Mouse (Mus musculus): ENCODE data around the gene Col6a4. TPM values are rescaled to one million over a fixed set of nuclear protein-coding genes. Genes with fewer than 3 reads are reported as not detected.

The Col6a4 gene
- polyA plus RNA-seq, 1 experiment from 2014 or later, result 0.03 TPM

DNA sequence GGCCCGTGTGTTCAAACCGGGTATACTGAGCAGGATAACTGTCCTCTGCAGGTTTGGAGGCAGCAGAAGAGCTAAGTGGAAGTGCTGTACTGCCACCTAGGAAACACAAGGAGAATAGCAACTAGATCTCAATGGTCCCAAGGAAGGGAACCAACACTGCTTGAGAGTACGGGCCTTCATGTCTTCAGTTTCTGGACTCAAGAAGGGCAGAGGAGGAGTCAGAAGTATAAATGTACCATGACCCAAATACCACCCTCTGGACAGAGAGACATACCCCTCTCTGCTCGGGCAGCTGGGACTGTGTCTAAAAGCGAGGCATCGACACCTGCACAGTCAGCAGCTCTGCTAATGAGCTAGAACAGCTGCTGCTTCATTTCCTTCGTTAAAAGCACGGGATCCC, 108.5 kb downstream of the Col6a4 start:
- H3K9ac ChIP-seq, result no peak overlapping the region
- no peak for ATAC-seq (ENCODE audit: extremely low read depth, insufficient number of reproducible peaks, low FRiP score, low TSS enrichment)
- no peak overlapping the region for H3K4me2 ChIP-seq
- H3K4me1 ChIP-seq, result no peaks in the 10 kb centered on the region
- no peaks in the 10 kb centered on the region for H3K9me3 ChIP-seq
- H3K27me3 ChIP-seq (replicated peaks), result peaks cover 14% of the 10 kb centered on the region
- H3K27ac ChIP-seq (replicated peaks), result no peak overlapping the region
- 57% methylated on average over 8 of the region's 8 CpGs for WGBS
- no peaks in the 10 kb centered on the region for H3K36me3 ChIP-seq
- no peak overlapping the region for H3K4me3 ChIP-seq

DNA sequence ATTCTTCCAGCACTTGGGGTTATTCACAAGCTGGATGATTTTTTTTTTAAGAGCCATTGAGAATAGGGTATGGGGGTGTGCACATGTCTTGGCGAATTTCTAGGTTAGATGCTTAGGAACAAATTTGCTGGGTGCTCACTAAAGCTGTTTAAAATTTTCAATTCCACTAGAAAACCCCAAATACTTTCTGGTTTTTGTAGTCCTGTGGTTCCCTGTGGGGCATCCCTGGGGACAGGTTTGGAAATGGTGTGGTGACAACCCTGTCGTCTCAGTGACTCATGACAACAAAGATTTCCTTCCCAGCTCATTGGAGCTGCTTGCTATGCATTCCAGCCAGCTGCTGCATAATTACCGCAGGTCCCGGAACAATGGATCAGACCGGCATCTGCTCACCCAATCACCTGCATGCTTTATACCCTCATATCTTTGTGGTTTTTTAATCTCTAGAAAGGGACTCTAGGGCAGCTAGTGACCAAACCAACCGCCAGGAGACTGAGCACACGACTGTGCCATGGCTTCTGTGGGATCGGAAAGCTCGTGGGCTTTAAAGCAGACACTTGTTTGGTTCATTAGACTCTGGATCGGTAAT, 111.6 kb downstream of the Col6a4 start:
- Histone ChIP-seq H3K9me3 (no peaks in the 10 kb centered on the region), H3K4me3 (no peak overlapping the region), H3K27me3 (replicated peaks) (peaks cover 14% of the 10 kb centered on the region), H3K4me1 (no peaks in the 10 kb centered on the region), H3K36me3 (no peaks in the 10 kb centered on the region), H3K4me2 (no peak overlapping the region), H3K9ac (no peak overlapping the region), H3K27ac (replicated peaks) (no peak overlapping the region)
- 38% methylated on average over 10 of the region's 10 CpGs for WGBS
- no peak for ATAC-seq (ENCODE audit: extremely low read depth, insufficient number of reproducible peaks, low FRiP score, low TSS enrichment)

DNA sequence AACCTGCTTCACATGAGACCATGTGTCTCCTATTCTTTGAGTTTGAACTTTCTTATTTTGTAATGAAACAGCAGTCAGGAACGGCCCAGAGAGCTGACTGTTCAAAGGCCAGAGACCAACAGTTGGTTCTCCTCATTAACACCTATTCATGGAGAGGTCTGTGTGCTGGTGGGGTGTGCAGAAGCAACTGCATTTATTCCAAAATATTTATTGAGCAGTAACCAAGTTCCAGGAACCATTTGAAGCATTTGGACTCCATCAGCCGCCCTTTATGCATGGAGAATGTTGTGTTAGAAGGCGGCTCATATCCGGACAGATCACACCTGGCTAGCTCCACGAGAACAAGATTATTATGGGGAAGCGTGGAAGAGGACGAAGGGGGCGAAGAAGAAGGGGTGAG, 118.1 kb downstream of the Col6a4 start:
- H3K4me3 ChIP-seq, result no peak overlapping the region

DNA sequence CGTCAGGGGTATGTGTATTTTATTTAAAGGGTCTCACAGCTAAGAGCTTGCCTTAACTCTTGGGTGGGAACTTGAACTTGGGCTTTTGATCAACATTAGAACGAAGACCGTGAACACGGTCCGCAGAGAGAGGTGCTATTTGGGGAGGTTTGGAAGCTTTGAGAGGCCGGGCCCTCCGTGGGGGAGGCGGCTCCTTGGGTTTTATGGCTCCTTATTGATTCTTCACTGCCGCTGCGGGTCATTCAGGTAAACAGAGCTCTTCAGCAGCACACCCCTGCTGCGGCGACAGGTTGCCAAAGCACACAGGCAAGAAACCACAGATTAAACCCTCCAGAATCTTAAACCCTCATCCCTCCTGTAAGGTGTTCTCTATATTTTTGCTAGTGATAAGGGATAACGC, 119.7 kb downstream of the Col6a4 start:
- Histone ChIP-seq H3K4me2 (no peak overlapping the region), H3K9me3 (no peaks in the 10 kb centered on the region), H3K4me3 (no peak overlapping the region), H3K9ac (no peak overlapping the region), H3K27me3 (replicated peaks) (peaks cover 15% of the 10 kb centered on the region), H3K36me3 (no peaks in the 10 kb centered on the region), H3K27ac (replicated peaks) (no peak overlapping the region), H3K4me1 (no peaks in the 10 kb centered on the region)
- no peak for ATAC-seq (ENCODE audit: extremely low read depth, insufficient number of reproducible peaks, low FRiP score, low TSS enrichment)
- 23% methylated on average over 13 of the region's 13 CpGs for WGBS

More for the DNA sequence above, 118.1 kb downstream of the Col6a4 start:
- Histone ChIP-seq H3K36me3 (no peaks in the 10 kb centered on the region), H3K9ac (no peak overlapping the region), H3K27ac (replicated peaks) (no peak overlapping the region), H3K4me1 (no peaks in the 10 kb centered on the region), H3K4me2 (no peak overlapping the region), H3K27me3 (replicated peaks) (peaks cover 15% of the 10 kb centered on the region), H3K9me3 (no peaks in the 10 kb centered on the region)
- ATAC-seq (ENCODE audit: extremely low read depth, insufficient number of reproducible peaks, low FRiP score, low TSS enrichment), result no peak
- WGBS, result 85% methylated on average over 8 of the region's 8 CpGs

DNA sequence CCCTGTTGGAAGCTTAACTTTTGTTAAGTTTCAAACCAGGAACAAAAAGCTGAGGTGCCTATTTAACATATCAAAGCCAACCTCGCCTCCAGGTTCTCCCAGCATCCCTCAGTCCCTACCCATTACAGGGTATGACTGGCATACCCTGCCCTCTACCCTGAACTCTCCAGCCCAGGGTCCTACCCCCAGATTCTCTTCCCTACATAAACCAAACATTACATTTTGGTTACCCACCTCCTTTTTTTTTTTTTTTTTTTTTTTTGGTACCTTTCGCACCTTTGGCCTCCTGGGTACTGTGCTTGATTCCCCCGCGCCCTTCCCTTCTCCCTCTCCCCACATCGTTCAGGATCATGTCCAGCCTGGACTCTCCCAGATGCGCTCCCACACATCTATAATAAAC, 120.3 kb downstream of the Col6a4 start:
- no peaks in the 10 kb centered on the region for H3K36me3 ChIP-seq
- ATAC-seq (ENCODE audit: extremely low read depth, insufficient number of reproducible peaks, low FRiP score, low TSS enrichment), result no peak

DNA sequence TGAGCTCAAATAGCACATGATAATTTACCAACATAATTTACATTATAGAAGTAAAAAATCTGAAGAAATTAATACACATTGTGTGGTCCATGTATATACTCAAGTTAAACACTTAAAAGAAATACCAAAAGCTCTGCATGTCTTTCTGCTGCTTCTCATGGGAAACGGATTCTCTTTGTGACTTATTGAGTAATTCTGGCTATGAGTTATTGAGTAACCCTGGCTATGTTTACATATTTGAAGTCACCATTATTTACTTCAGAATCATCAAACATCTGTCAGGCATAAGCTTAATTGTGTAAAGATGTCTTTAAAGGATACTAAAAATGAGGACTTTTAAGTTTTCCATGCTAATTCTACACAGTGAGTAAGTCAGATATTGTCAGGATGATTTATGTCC, 122.8 kb downstream of the Col6a4 start:
- H3K27me3 ChIP-seq (replicated peaks), result peaks cover 15% of the 10 kb centered on the region
- no peak overlapping the region for H3K4me3 ChIP-seq
- ATAC-seq (ENCODE audit: extremely low read depth, insufficient number of reproducible peaks, low FRiP score, low TSS enrichment), result no peak
- no peaks in the 10 kb centered on the region for H3K9me3 ChIP-seq
- H3K27ac ChIP-seq (replicated peaks), result no peak overlapping the region
- H3K36me3 ChIP-seq, result no peaks in the 10 kb centered on the region
- 71% methylated on average over 1 of the region's 1 CpGs for WGBS
- H3K9ac ChIP-seq, result no peak overlapping the region
- H3K4me2 ChIP-seq, result no peak overlapping the region
- H3K4me1 ChIP-seq, result no peaks in the 10 kb centered on the region

More for the DNA sequence above, 120.3 kb downstream of the Col6a4 start:
- Histone ChIP-seq H3K4me2 (no peak overlapping the region), H3K9me3 (no peaks in the 10 kb centered on the region), H3K4me1 (no peaks in the 10 kb centered on the region), H3K27me3 (replicated peaks) (peaks cover 15% of the 10 kb centered on the region), H3K27ac (replicated peaks) (no peak overlapping the region), H3K9ac (no peak overlapping the region), H3K4me3 (no peak overlapping the region)
- WGBS, result 45% methylated on average over 6 of the region's 6 CpGs

DNA sequence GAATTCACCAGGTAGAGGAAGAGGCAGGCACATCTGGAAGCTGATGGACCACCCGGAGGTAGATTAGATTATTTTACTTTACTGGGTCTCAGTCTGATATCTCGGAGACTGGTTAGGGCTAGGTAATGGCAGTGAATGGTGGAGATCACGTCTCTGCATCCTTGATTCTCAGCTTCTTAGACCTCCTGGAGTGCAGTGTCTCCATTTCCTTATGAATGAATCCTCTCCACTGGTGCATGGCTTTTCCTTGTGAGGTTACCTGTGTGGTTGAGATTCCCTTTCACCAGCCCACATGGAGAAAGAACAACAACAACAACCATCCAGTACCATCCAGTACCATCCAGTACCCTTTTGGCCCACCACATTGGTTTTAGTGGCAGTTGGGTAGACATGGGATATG, 124.6 kb downstream of the Col6a4 start:
- no peak for ATAC-seq (ENCODE audit: extremely low read depth, insufficient number of reproducible peaks, low FRiP score, low TSS enrichment)
- H3K9me3 ChIP-seq, result no peaks in the 10 kb centered on the region
- H3K27me3 ChIP-seq (replicated peaks), result peaks cover 13% of the 10 kb centered on the region
- no peak overlapping the region for H3K27ac ChIP-seq (replicated peaks)
- H3K36me3 ChIP-seq, result no peaks in the 10 kb centered on the region
- no peak overlapping the region for H3K4me2 ChIP-seq
- H3K4me1 ChIP-seq, result no peaks in the 10 kb centered on the region
- 77% methylated on average over 3 of the region's 3 CpGs for WGBS
- no peak overlapping the region for H3K9ac ChIP-seq
- no peak overlapping the region for H3K4me3 ChIP-seq

DNA sequence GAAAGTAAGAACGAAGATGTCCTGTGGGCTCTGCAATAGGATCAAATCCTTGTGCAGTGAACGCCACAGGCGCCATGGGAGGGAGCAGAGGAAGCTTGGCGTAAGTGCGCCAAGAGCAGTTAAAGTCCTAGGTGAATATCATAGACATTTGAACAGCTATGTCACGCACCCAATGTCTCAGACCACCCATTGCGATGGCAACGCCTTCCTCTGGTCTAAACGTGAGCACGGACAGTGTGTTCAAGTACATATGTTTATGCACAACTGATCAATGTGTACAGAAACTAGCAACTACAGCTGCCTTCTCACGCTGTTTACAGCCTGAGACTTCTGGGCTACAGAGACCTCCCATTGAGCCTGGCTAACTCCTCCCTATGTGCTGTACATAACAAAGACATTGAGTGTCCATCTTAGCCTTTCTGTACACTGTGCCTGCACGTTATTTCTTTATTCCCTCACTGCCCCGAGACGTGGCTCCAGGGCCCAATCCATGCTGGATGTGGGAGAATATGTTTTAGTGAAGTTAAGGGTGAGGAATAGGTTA, 125.2 kb downstream of the Col6a4 start:
- no peak overlapping the region for H3K9ac ChIP-seq
- no peaks in the 10 kb centered on the region for H3K36me3 ChIP-seq
- H3K9me3 ChIP-seq, result no peaks in the 10 kb centered on the region
- WGBS, result 86% methylated on average over 14 of the region's 14 CpGs
- H3K4me3 ChIP-seq, result no peak overlapping the region
- H3K4me1 ChIP-seq, result no peaks in the 10 kb centered on the region
- H3K4me2 ChIP-seq, result no peak overlapping the region
- H3K27ac ChIP-seq (replicated peaks), result no peak overlapping the region
- no peak for ATAC-seq (ENCODE audit: extremely low read depth, insufficient number of reproducible peaks, low FRiP score, low TSS enrichment)
- peaks cover 7% of the 10 kb centered on the region for H3K27me3 ChIP-seq (replicated peaks)

DNA sequence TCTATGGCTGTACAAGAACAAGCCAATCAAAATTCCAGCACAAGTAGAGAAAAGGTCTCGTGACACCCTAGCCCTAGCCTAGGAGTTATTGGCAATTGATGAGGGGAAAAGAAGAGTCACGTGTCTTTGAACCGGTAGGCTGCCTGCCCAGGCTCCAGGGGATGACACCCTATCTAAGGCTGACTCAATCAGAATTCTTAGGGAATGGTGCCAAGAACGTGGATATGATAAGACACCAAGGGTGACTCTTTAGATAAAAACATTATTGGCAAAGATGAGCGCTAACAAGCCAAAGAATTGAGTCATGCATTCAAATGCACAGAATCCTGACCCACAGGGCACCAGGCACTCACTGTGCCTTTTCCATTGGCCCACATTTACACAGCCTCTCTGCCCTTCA, 125.7 kb downstream of the Col6a4 start:
- Histone ChIP-seq H3K4me3 (no peak overlapping the region), H3K9ac (no peak overlapping the region), H3K27me3 (replicated peaks) (peaks cover 2% of the 10 kb centered on the region; the same call in 1 of the 2 replicates), H3K27ac (replicated peaks) (no peak overlapping the region), H3K4me2 (no peak overlapping the region), H3K4me1 (no peaks in the 10 kb centered on the region), H3K36me3 (no peaks in the 10 kb centered on the region), H3K9me3 (no peaks in the 10 kb centered on the region)
- 53% methylated on average over 5 of the region's 5 CpGs for WGBS
- ATAC-seq (ENCODE audit: extremely low read depth, insufficient number of reproducible peaks, low FRiP score, low TSS enrichment), result no peak

DNA sequence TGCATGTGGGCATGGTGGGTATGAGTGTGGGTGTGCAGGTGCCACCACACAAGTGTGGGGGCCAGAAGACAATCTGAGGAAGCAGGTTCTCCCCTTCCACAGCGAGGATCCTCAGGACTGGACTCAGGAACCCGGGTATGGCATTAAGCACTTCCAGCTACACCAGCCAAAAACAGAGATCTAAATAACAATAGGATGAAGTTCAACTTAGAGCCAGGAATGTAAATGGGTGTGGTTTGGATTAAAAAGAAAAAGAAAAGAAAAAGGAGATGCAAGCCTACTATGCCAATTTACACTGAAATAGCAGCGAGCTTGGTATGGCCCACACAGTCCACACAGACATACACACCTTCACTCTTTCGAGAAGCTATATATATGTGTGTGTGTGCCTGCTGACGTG, 128.6 kb downstream of the Col6a4 start:
- no peak overlapping the region for H3K27ac ChIP-seq (replicated peaks)
- H3K4me2 ChIP-seq, result no peak overlapping the region
- no peak for ATAC-seq (ENCODE audit: extremely low read depth, insufficient number of reproducible peaks, low FRiP score, low TSS enrichment)
- H3K4me3 ChIP-seq, result no peak overlapping the region
- H3K4me1 ChIP-seq, result no peaks in the 10 kb centered on the region
- H3K36me3 ChIP-seq, result no peaks in the 10 kb centered on the region
- H3K27me3 ChIP-seq (replicated peaks), result 0 out of 2 replicates have a peak, but pooled peaks cover 3% of the 10 kb centered on the region
- no peaks in the 10 kb centered on the region for H3K9me3 ChIP-seq
- 79% methylated on average over 5 of the region's 5 CpGs for WGBS
- no peak overlapping the region for H3K9ac ChIP-seq

DNA sequence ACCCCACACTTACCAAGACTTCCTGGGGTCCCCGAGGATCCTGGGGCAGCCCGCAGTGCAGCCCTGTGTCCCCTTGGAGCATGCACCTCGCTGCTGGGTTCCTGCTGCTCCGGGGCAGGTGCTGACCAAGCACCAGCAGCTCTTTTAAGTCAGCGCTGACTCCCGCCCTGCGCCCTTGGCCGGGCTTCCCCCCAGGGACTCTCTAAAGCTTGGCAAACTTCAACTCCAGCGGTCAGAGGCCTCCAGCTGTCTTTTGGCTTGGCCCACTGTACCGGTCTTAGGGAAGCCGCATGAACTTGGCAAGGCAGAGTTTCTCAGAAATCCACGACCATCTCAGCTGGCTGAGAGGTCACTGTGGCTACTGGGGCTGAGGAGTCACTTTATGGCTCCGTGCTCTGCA, 136.1 kb downstream of the Col6a4 start, which contains the start of gene Col6a5:
Gene Col6a5 (minus strand): TSS at position 111 of the 400 bp plus-strand sequence.
- Histone ChIP-seq H3K36me3 (no peaks in the 10 kb centered on the region), H3K4me1 (peaks cover 9% of the 10 kb centered on the region), H3K9ac (no peak within 1 kb of the TSS; the same call in 1 of the 2 replicates), H3K27me3 (replicated peaks) (peaks cover 18% of the 10 kb centered on the region), H3K27ac (replicated peaks) (no peak within 1 kb of the TSS), H3K4me3 (no peak within 1 kb of the TSS), H3K4me2 (peak within 1 kb of the TSS; percentile 16; the same call in 1 of the 2 replicates), H3K9me3 (no peaks in the 10 kb centered on the region)
- no peak for ATAC-seq (ENCODE audit: extremely low read depth, insufficient number of reproducible peaks, low FRiP score, low TSS enrichment)
- 18% methylated on average over 13 of the region's 13 CpGs for WGBS

DNA sequence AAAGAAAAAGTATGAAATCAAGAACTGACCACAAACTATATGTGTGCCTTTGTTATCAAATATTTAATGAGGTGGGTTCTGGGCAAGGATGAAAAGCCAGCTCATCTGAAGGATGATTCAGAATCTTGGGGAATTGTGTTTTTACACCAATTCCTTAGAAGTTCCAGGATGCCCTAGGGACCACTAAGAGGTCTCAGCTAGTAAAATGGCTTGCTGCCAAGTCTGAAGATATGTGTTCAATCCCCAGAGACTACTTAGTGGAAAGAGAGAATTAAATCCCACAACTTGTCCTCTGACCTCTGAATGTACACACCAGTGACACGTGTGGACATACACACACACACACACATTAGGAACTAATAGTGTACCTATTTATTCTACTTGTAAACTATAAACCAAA, 137.5 kb downstream of the Col6a4 start:
- Histone ChIP-seq H3K27ac (replicated peaks) (no peak overlapping the region), H3K4me1 (peaks cover 9% of the 10 kb centered on the region), H3K9me3 (no peaks in the 10 kb centered on the region), H3K36me3 (no peaks in the 10 kb centered on the region), H3K4me3 (no peak overlapping the region), H3K4me2 (no peak overlapping the region), H3K9ac (no peak overlapping the region), H3K27me3 (replicated peaks) (peaks cover 18% of the 10 kb centered on the region)
- no peak for ATAC-seq (ENCODE audit: extremely low read depth, insufficient number of reproducible peaks, low FRiP score, low TSS enrichment)
- 58% methylated on average over 1 of the region's 1 CpGs for WGBS
